Mouse (Mus musculus) forelimb bud, embryonic 11.5 days (tissue): Measurements from ENCODE around the gene Mt4.
A peak's percentile ranks its signal among the peaks of the same experiment; 100 is the strongest.

Experiments
- DNase-seq: peaks from one replicate; pipeline ENCODE4 v3.0.0-alpha.2; 2012; ENCODE audit warnings: low read depth, low spot score

The Mt4 gene

DNA sequence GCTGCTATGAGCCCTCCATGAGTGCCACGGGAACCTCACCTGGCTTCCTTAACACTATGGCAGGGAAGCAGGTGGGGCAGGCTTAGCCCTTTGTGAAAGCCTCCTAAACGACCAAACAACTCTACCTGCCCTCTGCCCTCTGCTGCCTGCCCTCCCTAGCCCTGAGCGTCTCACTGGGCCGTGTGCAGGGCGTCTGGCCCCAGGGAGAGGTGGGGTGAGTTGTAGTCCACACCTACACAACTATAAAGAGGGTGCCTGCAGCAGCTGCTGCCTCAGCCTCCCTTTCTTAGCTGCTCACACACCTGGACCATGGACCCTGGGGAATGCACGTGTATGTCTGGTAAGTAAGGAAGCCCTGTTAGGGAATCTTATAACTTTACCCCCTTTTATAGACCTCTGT is at the start of gene Mt4:
Mt4 (plus strand) TSS at position 265 of the 400 bp plus-strand sequence.
- DNase-seq, result no peak

DNA sequence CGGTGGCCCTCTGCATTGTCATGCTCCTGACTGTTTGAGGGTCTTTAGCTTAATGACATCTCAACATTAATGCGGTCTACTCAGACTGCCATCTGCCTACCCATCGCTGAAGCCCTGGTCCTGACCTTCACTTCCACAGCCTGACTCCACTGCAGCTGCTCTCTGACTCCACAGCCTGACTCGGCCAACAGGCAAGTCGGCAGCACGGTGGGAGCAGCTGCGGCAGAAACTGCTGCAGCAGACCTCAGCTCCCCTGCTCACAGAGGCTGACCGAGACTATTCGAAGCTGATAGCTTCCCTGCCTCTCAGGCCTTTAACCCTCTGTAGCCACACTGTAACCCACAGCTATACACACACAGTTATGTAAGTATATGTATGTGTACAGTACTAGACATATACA is 49.0 kb upstream of the Mt4 start:
- no peak for DNase-seq

- DNase-seq, result no peak
These were observed 47.3 kb upstream of the Mt4 start for GRCm38 (mm10) chr8:94089715-94090114.

DNA sequence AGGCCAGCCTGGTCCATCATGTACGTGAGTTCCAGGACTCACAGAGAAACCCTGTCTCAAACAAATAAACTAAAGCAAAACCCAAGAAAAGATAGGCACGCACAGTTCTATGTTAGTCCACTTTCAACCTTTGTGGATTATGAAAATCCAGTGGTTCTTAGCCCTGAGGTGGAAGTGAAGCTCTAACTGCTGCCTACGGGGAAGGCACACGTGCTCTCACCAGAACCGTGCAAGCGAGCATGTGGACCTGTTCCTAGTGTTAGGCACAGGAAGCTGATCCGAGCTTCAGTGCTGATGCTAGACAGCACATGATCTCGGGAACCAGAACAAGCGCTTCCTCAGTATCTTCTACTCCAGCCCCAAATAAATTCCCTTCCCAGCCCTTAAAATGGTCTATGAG is 44.1 kb upstream of the Mt4 start:
- no peak for DNase-seq

DNA sequence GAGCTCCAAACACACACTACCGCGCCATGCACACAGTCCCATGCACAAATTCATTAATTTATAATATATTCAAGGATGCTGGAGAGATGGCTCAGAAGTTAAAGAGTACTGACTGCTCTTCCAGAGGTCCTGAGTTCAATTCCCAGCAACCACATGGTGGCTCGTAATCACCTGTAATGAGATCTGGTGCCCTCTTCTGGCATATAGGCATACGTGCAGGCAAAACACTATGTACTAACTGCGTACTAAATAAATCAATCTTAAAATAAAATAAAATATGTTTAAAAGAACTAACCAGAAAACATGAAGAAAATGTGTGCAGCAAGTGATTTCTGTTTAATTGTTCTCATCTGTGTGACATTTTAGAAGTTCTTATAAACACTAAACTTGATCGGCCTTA is 42.7 kb upstream of the Mt4 start:
- DNase-seq, result no peak

DNA sequence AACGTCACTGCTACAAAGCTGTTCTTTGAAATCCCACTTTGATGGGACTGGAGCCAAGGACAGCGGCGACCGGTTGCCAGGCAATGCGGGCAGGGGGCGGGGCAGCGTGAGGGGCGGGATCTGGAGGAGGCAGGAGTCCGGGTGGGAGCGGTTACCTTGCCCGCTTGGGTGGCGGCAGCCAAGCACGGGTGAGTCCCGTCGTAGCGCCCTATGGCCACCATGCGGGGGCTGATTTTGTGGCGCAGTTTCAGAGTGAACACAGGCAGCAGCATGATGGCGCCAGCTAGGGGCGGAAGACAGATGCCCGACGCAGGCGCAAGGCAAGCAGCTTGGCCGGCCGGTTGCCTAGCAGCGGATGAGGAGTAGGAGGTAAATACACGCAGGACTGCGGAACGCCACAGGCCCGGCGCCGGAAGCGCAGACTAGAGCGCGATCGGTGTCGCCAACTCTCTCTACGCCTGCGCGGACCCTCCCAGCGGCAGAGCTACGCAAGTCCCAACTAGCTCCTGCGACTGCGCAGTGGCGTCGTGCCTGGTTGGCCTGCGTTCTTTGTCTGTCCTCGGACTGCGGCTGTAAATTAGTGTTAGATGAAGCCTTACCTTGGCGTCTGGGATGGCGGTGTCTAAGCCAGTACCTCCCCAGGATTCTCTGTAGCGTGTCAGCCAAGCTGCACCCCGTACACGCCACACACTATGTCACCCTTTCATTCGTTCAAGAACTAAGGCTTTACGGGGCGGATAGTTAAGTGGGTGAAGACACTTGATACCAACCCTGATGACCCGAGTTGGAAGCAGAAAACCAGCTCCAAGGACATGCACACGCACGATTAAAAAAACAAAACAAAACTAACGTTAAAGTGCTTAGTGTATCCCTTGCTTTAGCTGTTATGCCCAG is 38.7 kb upstream of the Mt4 start, which contains the start of gene Bbs2:
Bbs2 (minus strand) TSS at position 848 of the 894 bp plus-strand sequence.
- DNase-seq, result peak; percentile 99

DNA sequence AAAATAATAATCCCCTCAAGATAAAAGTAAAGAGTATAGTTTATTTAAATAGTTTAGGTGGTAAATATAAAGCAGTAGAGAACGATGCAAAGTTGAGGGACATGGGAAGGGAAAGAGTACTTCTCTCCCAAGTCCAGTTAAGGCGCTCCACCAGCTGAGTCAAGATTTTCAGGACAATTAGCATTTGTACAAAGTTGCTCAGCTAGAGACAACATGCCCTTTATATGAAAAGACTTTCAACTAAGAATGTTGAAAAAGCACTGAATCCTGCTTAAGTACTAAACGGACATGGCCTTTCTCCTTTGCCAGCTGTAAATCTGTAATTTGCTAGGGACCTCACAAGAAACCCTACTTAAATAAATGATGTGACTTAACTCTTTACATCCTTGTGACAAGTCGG is 38.0 kb upstream of the Mt4 start:
- DNase-seq, result peak; percentile 4

- DNase-seq, result no peak
These were observed 32.9 kb upstream of the Mt4 start for GRCm38 (mm10) chr8:94104146-94104545.

DNA sequence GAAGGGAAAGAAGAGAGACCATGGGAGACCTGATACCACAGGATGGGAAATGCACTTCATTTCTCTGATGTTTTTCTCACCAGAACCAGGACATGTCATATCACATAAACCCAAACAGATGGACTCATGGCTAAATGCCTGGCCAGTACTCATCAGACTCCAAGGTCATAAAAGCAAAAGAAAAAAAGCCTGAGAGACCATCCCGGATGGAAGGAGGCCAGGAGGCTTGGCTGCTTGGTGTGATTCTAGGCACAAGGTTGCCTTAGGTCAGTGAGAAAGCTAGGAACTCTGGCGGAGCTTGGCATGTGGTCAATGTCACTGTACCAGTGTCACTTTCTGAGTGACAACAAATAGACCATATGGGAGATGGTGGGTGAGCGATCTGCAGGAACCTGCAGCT is 29.1 kb upstream of the Mt4 start:
- no peak for DNase-seq

DNA sequence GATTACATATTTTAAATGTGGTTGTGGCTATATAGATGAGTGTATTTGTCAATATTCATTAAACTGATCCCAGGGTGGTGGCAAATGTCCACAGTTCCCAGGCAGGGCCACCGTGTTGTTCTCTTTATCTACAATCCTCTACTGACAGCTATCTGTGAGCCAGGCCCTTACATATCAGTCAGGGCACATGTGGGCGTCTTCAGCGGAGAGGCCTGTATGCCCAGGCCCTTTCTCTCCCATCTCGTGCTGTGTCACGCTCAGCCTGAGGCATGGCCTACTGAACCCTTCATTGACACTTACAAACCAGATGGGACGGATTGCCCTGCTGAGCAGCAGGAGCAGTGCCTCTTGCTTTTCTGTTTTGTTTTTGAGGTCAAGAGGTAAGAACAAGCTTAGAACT is 27.6 kb upstream of the Mt4 start:
- no peak for DNase-seq

DNA sequence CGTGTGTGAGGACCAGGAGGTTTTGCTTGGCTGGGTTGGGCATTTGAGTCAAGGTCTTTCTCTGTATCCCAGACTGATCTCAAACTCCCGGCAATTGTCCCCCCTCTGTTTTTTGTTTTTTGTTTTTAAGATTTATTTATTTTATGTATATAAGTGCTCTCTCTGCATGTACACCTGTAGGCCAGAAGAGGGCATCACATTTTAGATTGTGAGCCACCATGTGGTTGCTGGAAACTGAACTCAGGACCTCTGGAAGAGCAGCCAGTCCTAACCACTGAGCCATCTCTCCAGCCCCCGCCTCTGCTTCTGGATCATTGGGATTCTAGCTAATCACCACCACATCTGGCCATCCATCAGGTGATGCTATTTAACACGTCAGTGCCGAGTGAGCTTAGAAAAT is 27.2 kb upstream of the Mt4 start:
- DNase-seq, result no peak

DNA sequence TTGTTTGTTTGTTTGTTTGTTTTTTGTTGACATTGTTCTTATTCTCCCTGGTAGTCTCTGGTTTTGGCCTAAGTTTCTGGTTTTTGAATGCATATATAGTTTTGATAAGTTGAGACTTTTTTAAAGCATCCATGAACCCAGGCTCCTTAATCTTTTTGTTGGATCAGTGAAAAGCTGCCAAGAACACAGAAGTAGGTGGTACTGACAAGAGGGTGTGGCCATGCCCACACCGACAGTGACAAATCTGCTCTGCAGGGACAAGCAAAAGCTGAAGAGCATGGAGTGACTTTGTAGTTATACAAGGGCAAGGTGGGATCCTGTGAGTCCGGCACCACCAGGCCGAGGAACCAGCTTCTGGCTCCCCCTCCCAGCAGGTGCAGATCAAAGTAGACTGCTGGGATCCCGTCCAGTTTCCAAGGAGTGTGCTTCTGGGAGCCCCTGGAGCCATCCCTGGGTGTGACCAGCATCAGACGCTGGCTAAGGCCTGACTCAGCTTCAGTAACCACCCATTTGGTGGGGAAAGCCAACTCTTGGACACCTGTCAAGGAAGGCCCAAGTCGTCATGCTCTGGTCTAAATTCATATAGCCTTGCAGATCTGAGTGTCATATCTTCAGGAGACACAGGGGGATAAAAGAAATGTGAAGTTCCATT is 26.3 kb upstream of the Mt4 start:
- no peak for DNase-seq

- DNase-seq, result no peak
These were observed 23.6 kb upstream of the Mt4 start for GRCm38 (mm10) chr8:94113435-94113834.

GRCm38 (mm10) chr8:94113972-94114371 is 23.0 kb upstream of the Mt4 start:
- DNase-seq, result no peak

DNA sequence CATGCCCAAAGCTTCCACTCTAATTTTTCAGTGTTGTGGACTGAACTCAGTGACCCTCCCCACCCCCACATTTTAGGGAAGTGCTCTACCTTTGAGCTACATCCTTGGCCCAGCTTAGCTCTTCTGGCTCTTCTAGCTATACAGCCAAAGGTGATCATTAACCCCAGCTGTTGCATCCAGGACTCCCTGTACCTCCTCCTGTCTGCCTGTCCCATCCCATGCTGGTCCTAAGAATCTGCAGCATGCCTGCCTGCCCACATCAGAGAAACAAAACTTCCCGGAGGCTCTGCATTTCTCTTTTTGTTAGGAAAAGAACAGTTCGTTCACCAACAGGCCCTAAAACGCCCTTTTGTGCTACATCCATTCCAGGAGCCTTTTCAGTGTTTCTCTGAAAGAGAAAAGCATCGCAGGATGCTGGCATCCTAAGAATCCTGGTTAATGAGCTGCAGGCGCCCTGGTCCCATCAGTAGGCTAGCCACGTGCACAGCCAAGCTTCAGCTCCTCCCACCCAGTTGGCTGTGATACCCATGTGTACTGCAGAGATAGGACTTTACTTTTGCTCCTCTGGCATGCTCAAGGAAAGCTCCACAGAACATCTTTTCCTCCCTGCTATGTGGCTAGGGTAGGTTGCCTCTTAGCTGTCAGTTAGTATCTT is 18.1 kb upstream of the Mt4 start:
- peak; percentile 19 for DNase-seq

DNA sequence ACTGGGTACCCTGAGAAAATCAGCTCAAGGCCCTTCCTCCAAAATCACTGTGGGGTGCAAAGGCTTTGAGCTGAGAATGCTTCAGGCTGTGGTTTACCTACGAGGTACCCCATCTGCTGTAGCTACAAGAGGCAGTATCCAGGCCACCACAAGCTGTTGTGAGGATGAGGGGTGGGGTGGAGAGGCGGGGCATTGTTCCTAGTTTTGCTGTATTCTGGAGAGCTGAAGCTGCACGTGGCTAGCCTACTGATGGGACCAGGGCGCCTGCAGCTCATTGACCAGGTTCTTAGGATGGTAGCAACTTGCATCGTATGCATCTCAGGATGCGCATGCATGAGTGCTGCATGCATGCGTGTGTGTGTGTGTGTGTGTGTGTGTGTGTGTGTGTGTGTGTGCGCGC is 15.4 kb upstream of the Mt4 start:
- DNase-seq, result no peak

- DNase-seq, result no peak
These were observed 14.1 kb upstream of the Mt4 start for GRCm38 (mm10) chr8:94122711-94123468.

GRCm38 (mm10) chr8:94127711-94128110 is 9.3 kb upstream of the Mt4 start:
- no peak for DNase-seq

DNA sequence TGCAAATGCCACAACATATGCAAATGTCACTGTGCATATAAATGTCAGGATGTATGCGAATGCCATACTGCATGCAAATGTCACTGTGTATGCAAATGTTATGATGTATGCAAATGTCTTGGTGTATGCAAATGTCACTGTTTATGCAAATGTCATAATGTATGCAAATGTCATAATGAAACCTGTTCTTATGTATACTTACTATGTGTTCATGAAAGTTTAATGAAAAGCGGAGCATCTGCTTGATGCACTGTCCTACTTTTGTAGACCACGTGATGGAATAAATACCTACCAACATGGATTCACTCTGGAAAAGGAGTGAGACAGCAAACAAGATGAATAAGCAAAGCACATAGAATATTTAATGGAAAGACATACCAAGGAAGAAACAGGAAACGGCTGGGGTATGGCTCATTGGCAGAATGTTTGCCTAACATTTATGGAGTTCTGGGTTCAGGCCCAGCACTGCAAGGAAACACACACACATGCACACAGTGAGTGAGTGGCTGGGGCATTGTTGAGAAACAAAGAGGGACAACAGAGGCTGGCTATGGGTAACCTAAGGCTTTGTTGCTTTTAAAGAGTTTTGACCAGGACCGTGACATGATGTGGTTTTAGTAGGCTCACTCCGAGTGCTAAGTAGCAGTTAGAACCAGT is 7.7 kb upstream of the Mt4 start:
- no peak for DNase-seq

GRCm38 (mm10) chr8:94130126-94130525 is 6.9 kb upstream of the Mt4 start:
- DNase-seq, result no peak

DNA sequence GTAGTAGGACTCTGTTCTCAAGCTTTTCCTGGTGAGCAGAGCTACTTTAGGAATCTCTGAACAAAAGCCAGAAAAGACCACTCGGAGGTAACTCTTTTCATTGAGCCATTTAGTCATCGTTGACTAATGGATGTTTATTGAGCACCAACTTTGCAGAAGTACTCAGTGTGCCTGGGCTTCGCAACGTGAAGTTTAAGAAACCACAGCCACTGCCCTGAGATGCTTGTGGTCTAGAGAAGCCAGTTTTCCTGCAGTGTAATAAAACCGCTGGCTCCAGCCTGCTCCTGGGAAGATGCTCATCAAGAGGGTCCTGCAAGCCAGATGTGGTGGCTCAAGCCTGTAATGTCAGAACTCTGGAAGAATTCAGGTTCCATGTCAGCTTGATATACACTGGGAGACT is 4.9 kb upstream of the Mt4 start:
- no peak for DNase-seq
